Mouse (Mus musculus) urinary bladder, adult 18-20 months (tissue): Measurements from ENCODE around the gene Rnf152.

Experiments used
- DNase-seq, 2 experiments: peaks; one replicate each; pipeline ENCODE4 v3.0.0; 2022; ENCODE audit warnings: low spot score in 2 of 2, mixed read lengths in 2 of 2

Gene Rnf152

GRCm38 (mm10) chr1:105312601-105312901 lies 44.0 kb downstream of the Rnf152 start:
- no peak for DNase-seq

- DNase-seq: no peak
Observed at GRCm38 (mm10) chr1:105311899-105312600, 44.5 kb downstream of the Rnf152 start.

- no peak for DNase-seq
Observed at GRCm38 (mm10) chr1:105302164-105302563, 54.3 kb downstream of the Rnf152 start.

- no peak for DNase-seq
Observed at GRCm38 (mm10) chr1:105301764-105302163, 54.7 kb downstream of the Rnf152 start.

GRCm38 (mm10) chr1:105291859-105292258 lies 64.7 kb downstream of the Rnf152 start:
- no peak for DNase-seq

DNA sequence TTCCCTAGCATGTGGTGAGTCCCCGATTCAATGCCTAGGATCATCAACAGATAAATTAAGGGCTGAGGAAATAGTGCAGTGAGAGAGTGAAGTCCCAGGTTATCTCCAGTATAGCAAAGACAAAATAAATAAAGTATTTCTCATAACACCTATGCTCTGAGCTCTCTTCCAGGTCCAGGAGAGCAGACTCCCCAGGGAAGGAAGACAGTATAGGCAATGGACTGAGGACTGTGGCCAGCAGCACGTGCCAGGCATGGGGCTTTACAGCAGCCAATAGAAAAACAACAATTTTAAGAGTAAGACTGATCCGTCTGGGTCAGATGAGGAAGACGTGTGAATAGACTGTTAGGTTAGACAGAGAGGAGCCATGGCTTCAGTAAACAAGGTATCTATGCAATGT lies 69.0 kb downstream of the Rnf152 start:
- DNase-seq: no peak

- no peak for DNase-seq
Observed at GRCm38 (mm10) chr1:105286906-105287305, 69.6 kb downstream of the Rnf152 start.

- no peak for DNase-seq
Observed at GRCm38 (mm10) chr1:105285001-105285400, 71.5 kb downstream of the Rnf152 start.

DNA sequence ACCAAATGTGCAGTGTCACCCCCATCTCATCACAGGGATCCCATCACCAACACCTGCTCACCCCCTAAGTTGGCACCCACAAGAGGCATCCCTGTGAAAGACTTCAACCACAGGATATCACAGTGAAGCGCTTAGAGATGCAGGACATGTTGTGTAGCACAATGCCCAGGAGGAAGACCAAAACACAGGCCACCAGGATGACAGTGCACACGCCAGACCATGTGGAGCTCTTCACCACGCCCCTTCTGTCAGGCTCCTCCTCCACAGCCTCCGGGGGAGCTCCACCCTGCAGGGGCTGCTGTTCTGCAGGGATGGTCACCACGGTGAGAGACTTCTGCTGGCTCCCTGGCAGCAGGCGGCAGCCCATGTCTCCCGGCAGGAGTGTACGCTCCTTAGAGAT lies 72.4 kb downstream of the Rnf152 start:
- no peak for DNase-seq

GRCm38 (mm10) chr1:105281277-105281676 lies 75.2 kb downstream of the Rnf152 start:
- no peak for DNase-seq

DNA sequence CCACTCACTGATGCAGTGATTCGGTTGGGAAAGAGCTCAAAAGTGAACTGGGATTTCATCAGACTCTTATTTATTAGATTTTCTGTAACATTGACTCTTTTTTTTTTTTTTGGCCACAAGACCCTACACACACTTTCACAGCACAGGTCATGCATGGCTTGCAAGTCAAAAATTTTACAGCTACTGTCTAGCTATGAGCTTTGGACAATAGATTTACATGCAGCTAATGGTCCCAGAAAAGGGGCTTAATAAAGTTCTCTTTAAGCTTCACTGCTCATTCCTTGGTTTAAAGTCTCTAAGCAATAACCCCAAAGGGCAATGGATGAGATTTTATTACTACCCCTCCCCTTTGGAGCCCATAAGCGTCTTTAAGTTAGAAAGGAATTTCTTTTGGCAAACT lies 76.3 kb downstream of the Rnf152 start:
- DNase-seq: no peak

DNA sequence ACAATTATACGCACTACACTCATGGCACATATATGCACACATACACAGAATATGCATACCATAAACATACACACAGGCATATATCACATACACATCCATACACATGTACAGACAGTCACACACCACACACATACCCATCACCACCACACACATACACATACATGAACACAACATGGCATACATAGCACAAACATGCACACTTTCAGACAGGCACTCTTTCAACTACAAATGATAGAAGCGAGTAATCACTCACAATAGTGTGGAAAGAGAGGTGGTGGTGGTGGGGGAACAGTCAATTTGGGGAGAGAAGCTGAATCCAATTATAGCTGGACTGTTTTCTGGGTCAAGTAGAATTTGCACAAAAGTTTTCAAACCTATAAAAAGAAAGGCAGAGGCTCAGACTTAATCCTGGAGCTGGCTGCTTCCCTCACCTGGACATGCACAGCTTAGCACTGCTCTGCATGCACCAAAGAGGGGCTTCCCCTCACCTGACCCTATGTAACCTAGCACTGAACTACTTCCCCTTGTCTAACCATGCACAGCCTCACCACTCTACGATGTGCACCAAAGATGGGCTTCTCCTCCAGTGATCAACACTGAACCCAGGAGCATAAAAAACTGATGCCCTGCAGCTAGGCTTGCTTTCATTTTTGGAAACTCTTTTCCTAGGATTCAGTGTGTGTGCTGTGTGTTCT lies 81.9 kb downstream of the Rnf152 start:
- DNase-seq: no peak

DNA sequence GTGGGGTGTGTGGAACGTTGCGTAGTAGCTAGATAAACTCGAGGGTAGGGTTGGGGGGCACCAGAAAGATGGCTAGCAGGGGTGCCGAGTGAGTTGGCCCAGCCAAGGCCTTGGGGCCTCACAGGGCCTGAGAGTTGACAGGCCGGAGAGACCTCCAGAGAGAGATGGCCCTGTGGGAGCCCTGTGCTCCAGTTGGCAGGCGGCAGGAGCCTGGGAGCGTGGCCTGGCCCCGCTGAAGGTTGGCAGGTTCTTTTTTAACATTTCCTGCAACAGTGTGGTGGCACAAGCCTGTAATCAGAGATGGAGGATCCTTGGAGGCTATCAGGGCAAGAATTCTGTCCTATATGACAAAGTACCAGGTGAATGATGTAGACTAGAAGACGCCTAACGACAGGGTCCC lies 85.4 kb downstream of the Rnf152 start:
- DNase-seq: no peak

- DNase-seq: no peak
Observed at GRCm38 (mm10) chr1:105263283-105264033, 93.1 kb downstream of the Rnf152 start.

- no peak for DNase-seq
Observed at GRCm38 (mm10) chr1:105260200-105260599, 96.3 kb downstream of the Rnf152 start.

GRCm38 (mm10) chr1:105257199-105257598 lies 99.3 kb downstream of the Rnf152 start:
- DNase-seq: no peak

- DNase-seq: no peak
Observed at GRCm38 (mm10) chr1:105249190-105249589, 107.3 kb downstream of the Rnf152 start.

DNA sequence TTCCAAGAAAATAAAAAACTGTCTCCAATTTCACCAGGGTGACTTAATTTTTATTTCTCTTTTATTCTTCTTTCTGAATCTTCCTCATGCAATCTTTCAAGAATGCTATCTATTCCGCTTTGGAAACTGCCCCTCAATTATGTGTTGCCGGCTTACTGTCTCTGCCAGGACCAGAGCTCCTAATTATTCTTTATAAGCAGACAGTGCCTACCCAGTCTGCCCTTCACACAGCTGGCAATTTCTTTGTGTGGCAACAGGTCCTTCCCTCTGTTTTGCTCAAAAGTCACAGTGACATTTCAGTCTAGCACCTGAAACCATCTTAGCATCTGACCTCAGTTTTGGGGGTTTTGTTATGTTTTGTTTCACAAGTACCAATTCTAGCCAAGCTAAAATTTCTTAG lies 109.9 kb downstream of the Rnf152 start:
- DNase-seq: no peak

DNA sequence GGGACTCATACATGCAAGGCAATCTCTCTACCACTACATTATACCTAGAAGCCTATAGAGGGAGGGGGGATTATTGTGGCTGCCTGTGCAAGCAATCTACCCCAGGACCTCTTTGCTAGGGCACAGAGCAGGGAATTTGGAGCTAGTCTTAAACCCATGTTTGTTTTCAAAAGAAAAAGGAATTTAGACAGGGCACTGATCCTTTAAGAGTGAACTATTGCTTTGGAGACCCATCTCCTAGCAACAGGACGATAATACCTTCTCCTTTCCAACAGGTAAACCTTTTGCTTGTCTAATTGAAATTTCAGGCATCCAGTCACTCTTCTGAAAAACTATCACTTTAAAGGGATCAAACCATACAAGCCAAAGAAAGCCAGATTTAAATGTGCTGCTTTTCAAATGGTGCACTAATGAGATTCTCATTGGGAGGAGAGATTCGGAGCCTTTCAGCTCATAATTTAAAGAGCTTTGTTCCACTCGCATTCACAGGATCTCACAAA lies 110.4 kb downstream of the Rnf152 start:
- DNase-seq: no peak

DNA sequence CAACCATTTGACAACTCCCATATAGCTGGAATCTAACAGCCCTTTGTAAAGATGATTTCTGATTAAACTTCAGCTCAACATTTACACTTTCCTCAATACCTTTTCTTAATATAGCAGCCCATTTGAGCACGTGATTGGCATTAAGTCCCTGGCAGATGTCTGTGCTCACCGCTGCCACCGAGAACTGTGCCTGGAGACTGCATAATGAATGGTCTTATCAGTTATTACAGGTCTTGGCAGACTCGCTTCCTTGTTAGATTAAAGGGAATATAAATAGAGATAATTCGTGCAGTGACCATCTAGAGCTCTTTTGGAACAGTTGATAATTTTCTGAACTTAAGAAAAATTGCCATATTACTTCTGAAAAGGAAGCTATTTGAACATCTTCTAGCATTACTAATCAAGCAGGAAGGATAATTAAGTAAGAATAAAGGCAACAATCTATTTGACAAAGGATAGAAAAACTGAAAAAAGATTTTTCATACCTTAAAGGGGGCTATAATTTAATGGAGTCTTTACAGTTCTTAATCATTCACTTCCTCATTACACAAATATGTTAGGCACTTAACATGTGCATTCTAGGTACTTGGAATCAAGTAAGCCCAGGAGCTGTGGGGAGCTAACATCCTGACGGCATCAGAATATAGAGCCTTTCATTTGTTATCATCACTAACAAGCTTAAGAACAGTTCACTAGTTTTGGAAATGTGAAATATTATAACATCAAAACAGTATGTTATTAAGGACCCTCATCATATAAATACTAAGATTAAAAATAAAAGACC lies 113.0 kb downstream of the Rnf152 start:
- DNase-seq: no peak

DNA sequence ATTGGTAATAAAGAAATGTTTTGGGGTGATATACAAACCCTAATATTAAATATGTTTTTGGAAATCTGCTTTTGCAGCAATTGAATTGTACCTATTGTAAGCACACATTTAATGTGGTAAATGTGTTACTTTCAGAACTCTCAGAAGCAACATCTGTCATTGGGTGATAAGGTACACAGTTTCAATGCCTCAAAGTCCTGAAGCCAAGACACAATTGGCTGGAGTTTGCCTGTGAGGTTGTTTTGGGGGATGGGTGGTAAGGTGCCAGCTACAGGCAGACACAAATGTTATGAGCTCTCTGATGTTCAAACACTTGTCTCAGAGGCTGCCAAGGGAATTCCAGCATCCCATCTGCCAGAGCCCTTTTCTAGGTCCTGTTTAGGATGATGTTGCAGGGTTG lies 116.3 kb downstream of the Rnf152 start:
- DNase-seq: no peak
